Mouse (Mus musculus) erythroid progenitor cell, adult 5-6 weeks (primary cell): ENCODE data around the gene Plin2. TPM values are rescaled to one million over a fixed set of nuclear protein-coding genes. Genes with fewer than 3 reads are reported as not detected.

Experiments used
- ATAC-seq: replicated peaks from 2 replicates; pipeline ENCODE4 v1.8.0; 2016; ENCODE audit warnings: moderate number of reproducible peaks, mild to moderate bottlenecking, moderate TSS enrichment, inconsistent platforms; ENCODE audit not compliant: poor library complexity, low FRiP score, severe bottlenecking
- total RNA-seq, 2 experiments: library from RNA; stranded (forward) in 1 of 2; stranded (reverse) in 1 of 2; fragments of 150-400 nt in 1 of 2; fragments of 186-747, 209-891 nt in 1 of 2; gene quantifications; 2 replicates each; pipeline versions ENCODE4 v1.2.3 to v1.2.4; 2015 to 2017; ENCODE audit warnings: low replicate concordance in 2 of 2

Plin2 gene
- total RNA-seq (2015; ENCODE audit: low replicate concordance) (16.3 and 24.1 TPM in 2 replicates), total RNA-seq (2017; ENCODE audit: low replicate concordance) (18.5 and 30.5 TPM in 2 replicates)

- ATAC-seq = peak; percentile 88
Measured at GRCm38 (mm10) chr4:86669780-86670201, at the start of gene Plin2. Gene Plin2 (minus strand): TSS chr4:86670060.

GRCm38 (mm10) chr4:86718878-86719577 is 49.2 kb upstream of the Plin2 start:
- ATAC-seq = no peak

- no peak for ATAC-seq
Measured at GRCm38 (mm10) chr4:86717176-86717575, 47.3 kb upstream of the Plin2 start.

- ATAC-seq = no peak
Measured at GRCm38 (mm10) chr4:86715341-86715740, 45.5 kb upstream of the Plin2 start.

GRCm38 (mm10) chr4:86713518-86713917 is 43.7 kb upstream of the Plin2 start:
- ATAC-seq = no peak

- ATAC-seq = no peak
Measured at GRCm38 (mm10) chr4:86712751-86713195, 42.9 kb upstream of the Plin2 start.

- ATAC-seq = no peak
Measured at GRCm38 (mm10) chr4:86710666-86711215, 40.9 kb upstream of the Plin2 start.

GRCm38 (mm10) chr4:86710034-86710650 is 40.3 kb upstream of the Plin2 start:
- ATAC-seq = no peak

GRCm38 (mm10) chr4:86708801-86709200 is 38.9 kb upstream of the Plin2 start:
- no peak for ATAC-seq

GRCm38 (mm10) chr4:86699161-86699865 is 29.5 kb upstream of the Plin2 start:
- no peak for ATAC-seq

- 0 out of 2 replicates have a peak, but pooled peaks have one; percentile 54 for ATAC-seq
Measured at GRCm38 (mm10) chr4:86696890-86697289, 27.0 kb upstream of the Plin2 start.

GRCm38 (mm10) chr4:86695081-86695480 is 25.2 kb upstream of the Plin2 start:
- no peak for ATAC-seq

GRCm38 (mm10) chr4:86692931-86693330 is 23.1 kb upstream of the Plin2 start:
- no peak for ATAC-seq

GRCm38 (mm10) chr4:86691290-86691689 is 21.4 kb upstream of the Plin2 start:
- no peak for ATAC-seq

- ATAC-seq = no peak
Measured at GRCm38 (mm10) chr4:86690768-86691167, 20.9 kb upstream of the Plin2 start.

GRCm38 (mm10) chr4:86690194-86690593 is 20.3 kb upstream of the Plin2 start:
- no peak for ATAC-seq

- no peak for ATAC-seq
Measured at GRCm38 (mm10) chr4:86689056-86689735, 19.3 kb upstream of the Plin2 start.

GRCm38 (mm10) chr4:86686564-86686963 is 16.7 kb upstream of the Plin2 start:
- no peak for ATAC-seq

- ATAC-seq = no peak
Measured at GRCm38 (mm10) chr4:86686009-86686366, 16.1 kb upstream of the Plin2 start.
